Mouse (Mus musculus) heart, embryonic 11.5 days (tissue): ENCODE data around the gene Rmdn3. TPM values are rescaled to one million over a fixed set of nuclear protein-coding genes. Genes with fewer than 3 reads are reported as not detected.

Experiments used
- ATAC-seq: fragments of 200-750 bp; cut with Nextera tagmentation; replicated peaks from 2 replicates; pipeline ENCODE4 v1.8.0; 2017; ENCODE audit warnings: moderate library complexity; ENCODE audit not compliant: insufficient number of reproducible peaks, low FRiP score, low TSS enrichment
- H3K27ac ChIP-seq: fragments of 300-500 bp; sonication (generic); 2 replicates; pipeline ENCODE4 v1.5.1; 2014; ENCODE audit warnings: mild to moderate bottlenecking, low read depth, low read length
- H3K27me3 ChIP-seq: fragments of 300-500 bp; sonication (generic); 2 replicates; pipeline ENCODE4 v1.6.1; 2014; ENCODE audit warnings: mild to moderate bottlenecking, low read length, mixed read lengths; ENCODE audit not compliant: control insufficient read depth, insufficient read depth
- H3K36me3 ChIP-seq: fragments of 300-500 bp; sonication (generic); 2 replicates; pipeline ENCODE4 v1.6.1; 2014; ENCODE audit warnings: mild to moderate bottlenecking, low read length, moderate library complexity, mixed read lengths; ENCODE audit not compliant: control insufficient read depth, insufficient read depth
- H3K4me1 ChIP-seq: fragments of 300-500 bp; sonication (generic); 2 replicates; pipeline ENCODE4 v1.6.1; 2014; ENCODE audit warnings: low read length; ENCODE audit not compliant: control insufficient read depth, insufficient read depth
- H3K4me2 ChIP-seq: fragments of 300-500 bp; sonication (generic); 2 replicates; pipeline ENCODE4 v1.6.1; 2014; ENCODE audit warnings: mild to moderate bottlenecking, moderate library complexity
- H3K4me3 ChIP-seq: fragments of 300-500 bp; sonication (generic); 2 replicates; pipeline ENCODE4 v1.5.1; 2014; ENCODE audit warnings: low read depth, low read length
- H3K9ac ChIP-seq: fragments of 300-500 bp; sonication (generic); 2 replicates; pipeline ENCODE4 v1.6.1; 2014; ENCODE audit warnings: mild to moderate bottlenecking, low read depth, low read length, moderate library complexity
- H3K9me3 ChIP-seq: fragments of 300-500 bp; sonication (generic); replicated peaks from 2 replicates; pipeline ENCODE4 v1.6.1; 2016; ENCODE audit warnings: low read length; ENCODE audit not compliant: control insufficient read depth
- WGBS: fragments of 180-500 bp; shearing (Covaris S2); extraction: QIAGEN DNeasy Blood & Tissue Kit; methylation state at CpG from one replicate; pipeline ENCODE4 v1.1.7; 2014; ENCODE audit not compliant: insufficient replicate concordance; 5-methylcytosine and 5-hydroxymethylcytosine counted together
- polyA plus RNA-seq: library from polyadenylated mRNA; unstranded; fragments of >200 nt; fragmentation: Nextera tagmentation; extraction: Ambion mirVana; gene quantifications from 2 replicates; pipeline ENCODE4 v1.2.1, GENCODE M21; 2014

Gene Rmdn3
- polyA plus RNA-seq, 1 experiment from 2014 or later: 30.3 TPM

GRCm38 (mm10) chr2:119190969-119191368, 34.1 kb upstream of the Rmdn3 start:
- Histone ChIP-seq H3K9me3 (no peaks in the 10 kb centered on the region), H3K4me2 (no peak overlapping the region), H3K27me3 (no peaks in the 10 kb centered on the region), H3K9ac (no peak overlapping the region), H3K27ac (no peak overlapping the region), H3K4me1 (no peaks in the 10 kb centered on the region), H3K4me3 (no peak overlapping the region), H3K36me3 (no peaks in the 10 kb centered on the region)
- 79% methylated on average over 5 of the region's 5 CpGs for WGBS
- ATAC-seq: no peak

DNA sequence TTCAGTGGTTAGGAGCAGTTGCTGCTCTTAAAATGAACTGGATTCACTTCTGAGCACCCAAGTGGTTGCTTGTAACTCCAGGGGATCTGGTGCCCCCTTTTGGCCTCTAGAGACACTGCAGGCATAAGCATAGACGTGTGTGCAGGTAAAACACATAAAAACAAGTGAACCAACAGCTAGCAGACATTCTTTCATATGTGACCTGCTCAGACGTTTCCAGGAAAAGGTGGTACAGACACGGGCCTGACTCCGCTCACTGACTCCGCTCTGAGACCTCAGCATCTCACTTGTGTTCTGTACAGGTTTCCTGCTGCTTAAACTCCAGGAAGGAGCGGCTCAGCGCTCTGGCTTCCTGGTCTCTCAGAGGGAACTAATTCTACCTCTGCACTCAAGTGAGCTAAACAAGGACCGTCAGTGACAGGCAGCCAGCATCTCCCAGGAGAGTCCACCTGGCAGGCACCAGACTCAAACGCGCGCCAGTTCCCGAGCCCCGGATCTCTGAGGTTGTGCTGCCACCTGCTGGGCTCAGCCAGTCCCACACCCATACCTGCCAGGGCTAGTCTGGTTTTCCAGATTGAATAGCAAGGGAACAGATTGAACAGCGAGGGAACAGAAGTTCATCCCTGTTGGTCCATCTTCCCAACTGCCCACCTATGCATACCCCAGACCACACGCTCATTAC, 32.3 kb upstream of the Rmdn3 start:
- peak; percentile 61; the same call in 1 of the 2 replicates for ATAC-seq
- H3K9ac ChIP-seq: no peak overlapping the region
- no peak overlapping the region for H3K27ac ChIP-seq
- H3K4me2 ChIP-seq: peak overlapping the region; percentile 85
- no peaks in the 10 kb centered on the region for H3K27me3 ChIP-seq
- H3K36me3 ChIP-seq: 0 out of 2 replicates have a peak, but pooled peaks cover 3% of the 10 kb centered on the region
- no peaks in the 10 kb centered on the region for H3K9me3 ChIP-seq
- whole genome bisulfite sequencing: 6% methylated on average over 15 of the region's 15 CpGs
- no peaks in the 10 kb centered on the region for H3K4me1 ChIP-seq
- peak overlapping the region; percentile 25 for H3K4me3 ChIP-seq

DNA sequence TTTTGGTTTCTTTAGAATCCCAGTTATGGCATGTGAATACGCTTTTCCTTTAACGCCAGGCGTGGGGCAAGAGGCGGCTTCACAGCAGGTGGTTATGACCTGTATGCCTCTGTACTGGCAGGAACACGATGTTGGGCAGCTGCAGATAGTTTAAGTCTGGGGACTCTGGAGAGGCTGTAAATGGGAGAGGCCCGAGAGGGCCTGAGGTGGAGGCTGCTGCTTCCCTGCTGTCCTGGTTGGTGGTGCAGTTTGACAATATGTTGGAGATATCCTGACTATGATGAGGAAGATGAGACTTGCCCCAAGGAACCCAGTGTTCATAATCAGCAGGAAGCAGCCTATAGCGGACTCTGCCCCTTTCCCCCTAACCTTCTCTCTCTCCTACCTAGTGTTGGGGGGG, 26.1 kb upstream of the Rmdn3 start:
- 83% methylated on average over 7 of the region's 7 CpGs for WGBS
- Histone ChIP-seq H3K27me3 (no peaks in the 10 kb centered on the region), H3K9ac (no peak overlapping the region), H3K4me3 (no peak overlapping the region), H3K9me3 (no peaks in the 10 kb centered on the region), H3K4me1 (no peaks in the 10 kb centered on the region), H3K36me3 (peaks cover 3% of the 10 kb centered on the region; the same call in 1 of the 2 replicates), H3K4me2 (no peak overlapping the region), H3K27ac (no peak overlapping the region)
- ATAC-seq: no peak

- Histone ChIP-seq H3K4me3 (no peak overlapping the region), H3K27me3 (no peaks in the 10 kb centered on the region), H3K4me2 (no peak overlapping the region), H3K9me3 (no peaks in the 10 kb centered on the region), H3K9ac (no peak overlapping the region), H3K4me1 (peaks cover 20% of the 10 kb centered on the region), H3K36me3 (no peaks in the 10 kb centered on the region; the same call in 1 of the 2 replicates), H3K27ac (no peak overlapping the region)
- 84% methylated on average over 5 of the region's 5 CpGs for WGBS
- no peak for ATAC-seq
Measured at GRCm38 (mm10) chr2:119177384-119177939, 20.6 kb upstream of the Rmdn3 start.

GRCm38 (mm10) chr2:119176761-119177160, 19.9 kb upstream of the Rmdn3 start:
- no peak for ATAC-seq
- no peak overlapping the region for H3K9ac ChIP-seq
- no peak overlapping the region for H3K27ac ChIP-seq
- H3K27me3 ChIP-seq: no peaks in the 10 kb centered on the region
- H3K4me1 ChIP-seq: peaks cover 27% of the 10 kb centered on the region
- no peak overlapping the region for H3K4me3 ChIP-seq
- no peaks in the 10 kb centered on the region; the same call in 1 of the 2 replicates for H3K36me3 ChIP-seq
- WGBS: 58% methylated on average over 3 of the region's 3 CpGs
- no peaks in the 10 kb centered on the region for H3K9me3 ChIP-seq
- H3K4me2 ChIP-seq: no peak overlapping the region

- no peaks in the 10 kb centered on the region for H3K27me3 ChIP-seq
- no peak overlapping the region for H3K27ac ChIP-seq
- WGBS: 53% methylated on average over 6 of the region's 6 CpGs
- peaks cover 31% of the 10 kb centered on the region for H3K4me1 ChIP-seq
- no peaks in the 10 kb centered on the region for H3K9me3 ChIP-seq
- H3K9ac ChIP-seq: no peak overlapping the region
- no peaks in the 10 kb centered on the region; the same call in 1 of the 2 replicates for H3K36me3 ChIP-seq
- no peak overlapping the region for H3K4me3 ChIP-seq
- ATAC-seq: no peak
- no peak overlapping the region for H3K4me2 ChIP-seq
Measured at GRCm38 (mm10) chr2:119175614-119176013, 18.8 kb upstream of the Rmdn3 start.

GRCm38 (mm10) chr2:119174866-119175265, 18.0 kb upstream of the Rmdn3 start:
- no peak overlapping the region for H3K4me2 ChIP-seq
- no peak overlapping the region for H3K9ac ChIP-seq
- ATAC-seq: no peak
- no peaks in the 10 kb centered on the region for H3K27me3 ChIP-seq
- H3K36me3 ChIP-seq: no peaks in the 10 kb centered on the region; the same call in 1 of the 2 replicates
- H3K4me3 ChIP-seq: no peak overlapping the region
- H3K27ac ChIP-seq: no peak overlapping the region
- H3K4me1 ChIP-seq: peaks cover 31% of the 10 kb centered on the region
- no peaks in the 10 kb centered on the region for H3K9me3 ChIP-seq
- 50% methylated on average over 14 of the region's 14 CpGs for WGBS

- Histone ChIP-seq H3K9ac (peak within 1 kb of the TSS; percentile 64; the same call in 1 of the 2 replicates), H3K9me3 (no peaks in the 10 kb centered on the region), H3K4me2 (peak within 1 kb of the TSS; percentile 53; the same call in 1 of the 2 replicates), H3K36me3 (no peaks in the 10 kb centered on the region; the same call in 1 of the 2 replicates), H3K27ac (no peak within 1 kb of the TSS), H3K4me1 (peaks cover 31% of the 10 kb centered on the region), H3K27me3 (peaks cover 5% of the 10 kb centered on the region), H3K4me3 (no peak within 1 kb of the TSS)
- no peak for ATAC-seq
- 48% methylated on average over 8 of the region's 8 CpGs for WGBS
Measured at GRCm38 (mm10) chr2:119173991-119174651, 17.3 kb upstream of the Rmdn3 start, which contains the start of gene Gm14137. Gm14137 (plus strand) TSS chr2:119174509.
